Mouse (Mus musculus) Patski (cell line): ENCODE data around the gene H2bfm. TPM values are rescaled to one million over a fixed set of nuclear protein-coding genes. Genes with fewer than 3 reads are reported as not detected.
"Not testable (repeated sequence)": the region's sequence is repeated elsewhere in the genome, so short reads cannot be mapped to it uniquely, and the experiment has no call there.

Experiments used
- ATAC-seq: fragments of 100-300 bp; one replicate; pipeline ENCODE4 v1.8.0; 2021
- CTCF ChIA-PET: fragments of 350-600 bp; sonication (Branson Sonifier 250); formaldehyde crosslinking; loops from one replicate; lab custom pipeline; 2022; ENCODE audit warnings: inconsistent platforms; lab: Charles Lee
- POLR2A ChIA-PET: fragments of 350-600 bp; sonication (Branson Sonifier 250); formaldehyde crosslinking; loops from one replicate; lab custom pipeline; 2022; ENCODE audit warnings: antibody characterized with exemption, inconsistent platforms; lab: Charles Lee
- DNase-seq: peaks from one replicate; pipeline ENCODE4 v3.0.0-alpha.2; 2011; ENCODE audit warnings: low read depth, low spot score
- H3K27me3 ChIP-seq: fragments of 371-371 bp; one replicate; pipeline ENCODE4 v1.5.1; 2021
- CTCF ChIP-seq: fragments of 100-300 bp; IDR thresholded peaks from one replicate; pipeline ENCODE4 v1.5.1; 2021
- in situ Hi-C: fragments of 300-500 bp; cut with MboI; formaldehyde crosslinking; loops from 3 replicates; pipeline ENCODE4 v1.11.1; 2018; ENCODE audit warnings: low pct_unique_long_range_greater_than_20kb, mixed read lengths
- polyA plus RNA-seq: library from polyadenylated mRNA; unstranded; gene quantifications from one replicate; pipeline ENCODE4 v1.2.3, GENCODE M21; 2021

H2bfm gene
- polyA plus RNA-seq = not detected

DNA sequence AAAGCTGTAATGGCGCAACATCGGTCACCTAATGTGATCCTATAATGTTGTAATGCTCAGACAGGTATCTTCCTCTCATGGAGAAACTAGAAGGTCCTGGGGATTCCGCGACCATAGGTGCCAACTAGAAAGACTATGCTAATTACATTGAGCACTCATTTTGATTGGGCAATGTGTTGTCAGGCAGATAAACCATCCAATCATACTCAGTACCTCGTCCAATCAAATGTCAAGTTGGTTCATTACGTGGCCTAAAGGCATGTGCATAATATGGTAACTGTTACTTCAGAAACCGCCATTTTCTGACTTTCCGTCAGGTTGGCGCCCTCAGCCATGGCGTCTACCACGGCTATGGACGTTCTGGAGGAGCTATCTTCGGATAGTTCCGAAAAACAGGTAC lies at the start of gene H2bfm:
H2bfm (plus strand) TSS at position 295 of the 400 bp plus-strand sequence.
- ChIA-PET POLR2A (interaction anchor here (0.5 kb wide), 1 partner anchor 21 kb away, joined by 3 read pairs; no protein-coding TSS in a partner anchor), CTCF (no interaction called here)
- DNase-seq = no peak
- no peak for TF ChIP-seq CTCF
- in situ Hi-C loops = no loop called here
- no peaks in the 10 kb centered on the region for H3K27me3 ChIP-seq
- ATAC-seq = no peak

DNA sequence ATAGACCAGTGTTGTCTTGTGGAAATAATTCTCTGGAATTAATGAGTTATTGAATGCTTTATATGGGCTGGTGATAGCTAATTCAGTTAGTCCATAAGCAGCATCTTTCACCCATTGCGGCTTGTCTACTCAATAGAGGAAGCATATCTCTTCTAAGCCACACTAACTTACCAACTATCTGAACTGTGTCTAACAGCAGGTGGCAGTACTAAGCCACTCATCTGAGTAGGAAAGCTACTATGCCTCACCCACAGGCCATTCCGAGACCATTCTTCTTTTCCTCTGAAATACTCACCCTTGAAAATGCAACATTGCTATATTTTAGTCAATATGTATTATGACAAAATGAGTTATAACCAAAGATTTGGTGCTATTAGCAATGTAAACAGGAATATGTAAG lies 31.4 kb upstream of the H2bfm start:
- CTCF ChIA-PET = interaction anchor here (1.0 to 1.2 kb wide), 2 partner anchors 12 to 121 kb away, joined by 3 to 6 read pairs; no protein-coding TSS in a partner anchor
- H3K27me3 ChIP-seq = peaks cover 28% of the 10 kb centered on the region
- TF ChIP-seq CTCF = peak; percentile 48
- in situ Hi-C loops = no loop called here
- DNase-seq (no peak), ATAC-seq (no peak)
- POLR2A ChIA-PET = interaction anchor here (0.6 kb wide), 1 partner anchor 17 kb away, joined by 4 read pairs; no protein-coding TSS in a partner anchor

DNA sequence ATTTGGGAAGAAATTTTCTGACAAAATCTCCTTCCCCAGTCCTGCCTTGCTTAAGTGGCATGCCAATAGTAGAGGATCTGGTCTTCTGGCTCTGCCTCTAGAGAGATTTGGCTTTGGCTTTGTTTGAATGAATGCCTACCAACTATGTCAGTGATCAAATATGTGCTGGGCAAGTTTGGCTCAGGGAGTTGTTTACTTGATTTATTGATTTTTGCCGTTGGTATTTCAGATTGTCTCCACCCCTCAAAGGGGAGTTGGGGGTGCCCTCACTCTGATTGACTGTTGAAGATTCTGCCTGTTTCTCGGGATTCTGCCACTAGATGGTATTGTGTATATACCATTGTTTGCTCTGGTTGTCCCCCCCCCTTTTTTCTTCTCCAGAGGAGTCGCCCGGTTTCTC lies 22.8 kb upstream of the H2bfm start:
- DNase-seq (no peak), ATAC-seq (no peak)
- peaks cover 30% of the 10 kb centered on the region for H3K27me3 ChIP-seq
- no peak for TF ChIP-seq CTCF
- ChIA-PET CTCF (no interaction called here), POLR2A (no interaction called here)
- in situ Hi-C loops = loop anchor here (10.0 kb wide), 1 partner anchor 240 kb away; no protein-coding TSS in a partner anchor

- ChIA-PET POLR2A (no interaction called here), CTCF (no interaction called here)
- DNase-seq = no peak
- no peak for TF ChIP-seq CTCF
- ATAC-seq = no peak
- no peaks in the 10 kb centered on the region for H3K27me3 ChIP-seq
- in situ Hi-C loops = no loop called here
These were observed 1.3 kb upstream of the H2bfm start for GRCm38 (mm10) chrX:136925863-136926262.

GRCm38 (mm10) chrX:136937985-136938384 lies 10.9 kb downstream of the H2bfm start:
- in situ Hi-C loops = no loop called here
- POLR2A ChIA-PET = no interaction called here
- no peak for ATAC-seq
- H3K27me3 ChIP-seq = peaks cover 3% of the 10 kb centered on the region
- DNase-seq = no peak
- no peak for TF ChIP-seq CTCF
- CTCF ChIA-PET = no interaction called here

DNA sequence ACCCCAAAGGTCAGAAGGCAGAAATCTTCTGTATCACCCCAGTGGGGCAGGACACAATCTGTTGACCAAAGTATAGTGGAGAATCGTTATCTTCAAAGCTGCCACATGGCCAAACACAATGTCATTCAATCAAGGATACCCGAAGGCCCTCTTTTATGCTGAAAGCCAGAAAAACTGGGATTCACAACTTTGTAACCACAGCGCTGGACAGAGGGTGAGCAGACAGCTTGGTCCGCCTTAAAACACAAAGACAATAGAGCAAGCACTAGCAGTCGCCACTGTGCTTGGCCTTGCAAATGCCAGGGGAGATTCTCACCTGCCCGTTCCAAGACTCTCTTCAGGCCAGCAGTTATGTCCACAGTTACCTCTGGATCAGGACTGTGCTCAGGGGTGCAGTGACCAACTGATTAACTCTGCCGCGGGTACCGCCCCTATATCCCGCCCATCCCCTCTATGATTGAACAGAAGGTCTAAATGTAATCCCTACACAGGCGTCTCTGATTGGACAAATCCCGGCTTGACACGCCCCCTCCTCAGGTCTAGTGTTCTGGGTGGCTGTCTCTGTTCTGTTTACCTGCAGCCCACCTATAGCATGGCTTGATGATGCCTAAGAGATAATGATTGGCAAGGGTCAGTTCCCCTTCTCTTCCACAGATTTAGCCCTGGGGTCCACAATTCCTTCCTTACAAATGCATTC lies 30.6 kb downstream of the H2bfm start:
- ATAC-seq, CTCF ChIA-PET, DNase-seq, in situ Hi-C loops, H3K27me3 ChIP-seq, POLR2A ChIA-PET: not testable (repeated sequence)

GRCm38 (mm10) chrX:136958300-136958699 lies 31.2 kb downstream of the H2bfm start:
- not testable (repeated sequence) for ATAC-seq

DNA sequence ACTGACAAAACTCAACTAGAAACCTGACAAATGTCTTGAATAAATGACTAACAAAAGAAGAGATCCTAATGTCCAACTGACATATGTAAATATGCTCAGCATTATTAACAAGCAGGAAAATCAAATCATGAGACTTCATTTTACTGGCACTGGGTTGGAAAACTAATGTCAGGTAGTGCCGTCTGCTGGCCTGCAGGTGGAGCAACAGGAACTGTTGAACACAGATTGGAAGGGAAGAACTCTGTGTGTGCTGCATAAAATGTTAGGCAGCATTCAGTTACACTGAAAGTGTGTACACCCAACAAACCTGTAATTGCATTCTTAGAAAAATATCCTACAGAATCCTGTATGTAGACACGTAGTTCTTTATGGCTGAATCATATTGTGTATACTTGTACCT lies 32.6 kb downstream of the H2bfm start:
- ATAC-seq (no peak), DNase-seq (no peak)
- in situ Hi-C loops = no loop called here
- CTCF ChIA-PET = no interaction called here
- no peak for TF ChIP-seq CTCF
- POLR2A ChIA-PET = no interaction called here
- no peaks in the 10 kb centered on the region for H3K27me3 ChIP-seq

More at GRCm38 (mm10) chrX:136958300-136958699, 31.2 kb downstream of the H2bfm start:
- POLR2A ChIA-PET, DNase-seq, CTCF ChIA-PET, in situ Hi-C loops, H3K27me3 ChIP-seq: not testable (repeated sequence)

GRCm38 (mm10) chrX:136975397-136975796 lies 48.3 kb downstream of the H2bfm start, which contains the start of gene Tmsb15b2:
Tmsb15b2 (minus strand) TSS chrX:136975497.
- CTCF ChIA-PET = not testable (repeated sequence)

DNA sequence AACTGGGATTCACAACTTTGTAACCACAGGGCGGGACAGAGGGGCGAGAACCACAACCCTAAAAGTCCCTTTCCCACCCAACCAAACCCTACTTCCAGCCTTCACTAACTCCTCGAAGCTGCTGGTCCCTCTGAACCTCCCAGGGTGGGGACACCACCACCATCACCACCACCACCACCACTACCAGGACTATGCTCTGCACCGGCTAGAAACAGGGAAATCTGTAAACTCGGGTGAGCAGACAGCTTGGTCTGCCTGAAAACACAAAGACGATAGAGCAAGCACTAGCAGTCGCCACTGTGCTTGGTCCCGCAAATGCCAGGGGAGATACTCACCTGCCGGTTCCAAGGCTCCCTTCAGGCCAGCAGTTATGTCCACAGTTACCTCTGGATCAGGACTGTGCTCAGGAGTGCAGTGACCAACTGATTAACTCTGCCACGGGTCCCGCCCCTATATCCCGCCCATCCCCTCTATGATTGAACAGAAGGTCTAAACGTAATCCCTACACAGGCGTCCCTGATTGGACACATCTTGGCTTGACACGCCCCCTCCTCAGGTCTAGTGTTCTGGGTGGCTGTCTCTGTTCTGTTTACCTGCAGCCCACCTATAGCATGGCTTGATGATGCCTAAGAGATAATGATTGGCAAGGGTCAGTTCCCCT lies 49.4 kb downstream of the H2bfm start, which contains the start of the genes Tmsb15l and Tmsb15b1:
Tmsb15l (minus strand) TSS at position 446 of the 661 bp plus-strand sequence.
Tmsb15b1 (minus strand) TSS at position 451 of the 661 bp plus-strand sequence.
- in situ Hi-C loops = no loop called here

More at GRCm38 (mm10) chrX:136975397-136975796, 48.3 kb downstream of the H2bfm start, which contains the start of gene Tmsb15b2:
- DNase-seq, H3K27me3 ChIP-seq, ATAC-seq, POLR2A ChIA-PET, in situ Hi-C loops: not testable (repeated sequence)

More for the DNA sequence above, 49.4 kb downstream of the H2bfm start, which contains the start of the genes Tmsb15l and Tmsb15b1:
- ATAC-seq (no peak), DNase-seq (no peak)
- H3K27me3 ChIP-seq = no peaks in the 10 kb centered on the region
- POLR2A ChIA-PET = no interaction called here
- CTCF ChIA-PET = no interaction called here
- no peak for TF ChIP-seq CTCF

Other genes with a start within 250 kb of the H2bfm start
- not detected for gene Tceal1, start 219.3 kb upstream of the H2bfm start, polyA plus RNA-seq
- 274 TPM for gene Morf4l2, start 183.6 kb upstream of the H2bfm start, polyA plus RNA-seq
- gene Glra4, start 147.2 kb upstream of the H2bfm start, polyA plus RNA-seq = 0.04 TPM
- 4.3 TPM for gene Plp1, start 104.7 kb upstream of the H2bfm start, polyA plus RNA-seq
- 0.08 TPM for gene Rab9b, start 58.6 kb upstream of the H2bfm start, polyA plus RNA-seq
- 1.7 TPM for gene Tmsb15b2, start 48.2 kb downstream of the H2bfm start, polyA plus RNA-seq
- gene Tmsb15l, start 49.5 kb downstream of the H2bfm start, polyA plus RNA-seq = 0.30 TPM
- not detected for gene Tmsb15b1, start 49.5 kb downstream of the H2bfm start, polyA plus RNA-seq
- gene Zcchc18, start 65.8 kb downstream of the H2bfm start, polyA plus RNA-seq = 0.04 TPM
- gene Slc25a53, start 111.0 kb downstream of the H2bfm start, polyA plus RNA-seq = 8.7 TPM
- 7.1 TPM for gene Fam199x, start 122.3 kb downstream of the H2bfm start, polyA plus RNA-seq
- 0.13 TPM for gene Esx1, start 194.8 kb downstream of the H2bfm start, polyA plus RNA-seq